Mouse (Mus musculus) lung, embryonic 14.5 days (tissue): ENCODE measurements around the gene Cebpz. TPM values are rescaled to one million over a fixed set of nuclear protein-coding genes. Genes with fewer than 3 reads are reported as not detected.

Experiments used
- ATAC-seq: fragments of 200-750 bp; cut with Nextera tagmentation; 2 replicates; pipeline ENCODE4 v1.8.0; 2017; ENCODE audit warnings: mild to moderate bottlenecking, moderate TSS enrichment, moderate library complexity; ENCODE audit not compliant: insufficient read depth
- DNase-seq: peaks from one replicate; pipeline ENCODE4 v3.0.0-alpha.2; 2015
- H3K27ac ChIP-seq: fragments of 300-500 bp; sonication (generic); 2 replicates; pipeline ENCODE4 v1.5.1; 2014; ENCODE audit warnings: low read depth, mild to moderate bottlenecking, moderate library complexity
- H3K27me3 ChIP-seq: fragments of 300-500 bp; sonication (generic); 2 replicates; pipeline ENCODE4 v1.6.1; 2014; ENCODE audit warnings: low read length, control low read depth; ENCODE audit not compliant: insufficient read depth
- H3K36me3 ChIP-seq: fragments of 300-500 bp; sonication (generic); 2 replicates; pipeline ENCODE4 v1.6.1; 2014; ENCODE audit warnings: control low read depth; ENCODE audit not compliant: insufficient read depth
- H3K4me1 ChIP-seq: fragments of 300-500 bp; sonication (generic); 2 replicates; pipeline ENCODE4 v1.6.1; 2014; ENCODE audit warnings: antibody characterized with exemption, control low read depth; ENCODE audit not compliant: insufficient read depth
- H3K4me2 ChIP-seq: fragments of 300-500 bp; sonication (generic); 2 replicates; pipeline ENCODE4 v1.6.1; 2014; ENCODE audit warnings: mild to moderate bottlenecking
- H3K4me3 ChIP-seq: fragments of 300-500 bp; sonication (generic); 2 replicates; pipeline ENCODE4 v1.5.1; 2014; ENCODE audit warnings: low read depth, low read length
- H3K9ac ChIP-seq: fragments of 300-500 bp; sonication (generic); 2 replicates; pipeline ENCODE4 v1.6.1; 2014
- H3K9me3 ChIP-seq: fragments of 300-500 bp; sonication (generic); 2 replicates; pipeline ENCODE4 v1.6.1; 2016; ENCODE audit warnings: low read depth, low read length, control low read depth
- CTCF ChIP-seq: IDR thresholded peaks from 2 replicates; pipeline ENCODE4 v1.5.1; 2016; ENCODE audit warnings: antibody characterized with exemption, low read depth
- WGBS: fragments of 180-500 bp; shearing (Covaris S2); extraction: QIAGEN DNeasy Blood & Tissue Kit; methylation state at CpG from one replicate; pipeline ENCODE4 v1.1.7; 2014; 5-methylcytosine and 5-hydroxymethylcytosine counted together
- polyA plus RNA-seq: library from polyadenylated mRNA; unstranded; fragments of >200 nt; fragmentation: Nextera tagmentation; extraction: Ambion mirVana; gene quantifications from 2 replicates; pipeline ENCODE4 v1.2.1, GENCODE M21; 2014

Gene Cebpz
- polyA plus RNA-seq = 56.6 and 61.2 TPM in 2 replicates

GRCm38 (mm10) chr17:78936466-78937228 is at the start of gene Cebpz, which contains the start of gene Ndufaf7:
Gene Cebpz, minus strand, starts transcription at chr17:78937066.
Gene Ndufaf7, plus strand, starts transcription at chr17:78937136.
- peak within 1 kb of the TSS; percentile 89 for H3K4me3 ChIP-seq
- TF ChIP-seq CTCF = no peak
- H3K27me3 ChIP-seq = no peaks in the 10 kb centered on the region
- H3K4me1 ChIP-seq = 0 out of 2 replicates have a peak, but pooled peaks cover 4% of the 10 kb centered on the region
- ATAC-seq (peak; percentile 100), DNase-seq (peak; percentile 99)
- H3K4me2 ChIP-seq = peak within 1 kb of the TSS; percentile 87
- H3K27ac ChIP-seq = no peak within 1 kb of the TSS; the same call in 1 of the 2 replicates
- H3K36me3 ChIP-seq = peaks cover 43% of the 10 kb centered on the region
- under 1% methylated on average over 45 of the region's 45 CpGs for WGBS
- H3K9ac ChIP-seq = peak within 1 kb of the TSS; percentile 84
- H3K9me3 ChIP-seq = no peaks in the 10 kb centered on the region

GRCm38 (mm10) chr17:78983736-78984135 is 46.9 kb upstream of the Cebpz start:
- WGBS = 84% methylated on average over 3 of the region's 3 CpGs
- Histone ChIP-seq H3K9me3 (no peaks in the 10 kb centered on the region), H3K27me3 (no peaks in the 10 kb centered on the region), H3K4me1 (no peaks in the 10 kb centered on the region), H3K36me3 (peaks cover 39% of the 10 kb centered on the region), H3K9ac (no peak overlapping the region), H3K27ac (no peak overlapping the region), H3K4me3 (no peak overlapping the region), H3K4me2 (no peak overlapping the region)
- ATAC-seq = no peak
- no peak for TF ChIP-seq CTCF
- no peak for DNase-seq

- H3K4me1 ChIP-seq = no peaks in the 10 kb centered on the region
- ATAC-seq (no peak), DNase-seq (no peak)
- WGBS = 92% methylated on average over 8 of the region's 8 CpGs
- no peaks in the 10 kb centered on the region for H3K9me3 ChIP-seq
- no peak overlapping the region for H3K4me3 ChIP-seq
- H3K27ac ChIP-seq = no peak overlapping the region
- TF ChIP-seq CTCF = no peak
- H3K27me3 ChIP-seq = no peaks in the 10 kb centered on the region
- peaks cover 40% of the 10 kb centered on the region for H3K36me3 ChIP-seq
- H3K9ac ChIP-seq = no peak overlapping the region
- no peak overlapping the region for H3K4me2 ChIP-seq
Observed at GRCm38 (mm10) chr17:78983166-78983565, 46.3 kb upstream of the Cebpz start.

GRCm38 (mm10) chr17:78968500-78968899 is 31.6 kb upstream of the Cebpz start:
- 62% methylated on average over 3 of the region's 3 CpGs for WGBS
- Histone ChIP-seq H3K27ac (no peak overlapping the region), H3K9me3 (no peaks in the 10 kb centered on the region), H3K36me3 (peaks cover 57% of the 10 kb centered on the region), H3K27me3 (no peaks in the 10 kb centered on the region), H3K4me2 (no peak overlapping the region), H3K4me1 (no peaks in the 10 kb centered on the region), H3K9ac (no peak overlapping the region), H3K4me3 (no peak overlapping the region)
- no peak for DNase-seq
- no peak for ATAC-seq
- TF ChIP-seq CTCF = no peak

GRCm38 (mm10) chr17:78966092-78966883 is 29.4 kb upstream of the Cebpz start:
- Histone ChIP-seq H3K9ac (no peak overlapping the region), H3K4me3 (no peak overlapping the region), H3K27me3 (no peaks in the 10 kb centered on the region), H3K27ac (no peak overlapping the region), H3K36me3 (peaks cover 59% of the 10 kb centered on the region), H3K4me1 (no peaks in the 10 kb centered on the region), H3K4me2 (no peak overlapping the region), H3K9me3 (no peaks in the 10 kb centered on the region)
- 71% methylated on average over 11 of the region's 11 CpGs for WGBS
- DNase-seq (peak; percentile 19), ATAC-seq (peak; percentile 35; the same call in 1 of the 2 replicates)
- TF ChIP-seq CTCF = no peak

- Histone ChIP-seq H3K4me3 (no peak overlapping the region), H3K27ac (no peak overlapping the region), H3K9me3 (no peaks in the 10 kb centered on the region), H3K4me1 (no peaks in the 10 kb centered on the region), H3K4me2 (no peak overlapping the region), H3K36me3 (peaks cover 66% of the 10 kb centered on the region), H3K27me3 (no peaks in the 10 kb centered on the region), H3K9ac (no peak overlapping the region)
- DNase-seq (peak; percentile 51), ATAC-seq (no peak)
- WGBS = 87% methylated on average over 1 of the region's 1 CpGs
- TF ChIP-seq CTCF = no peak
Observed at GRCm38 (mm10) chr17:78964387-78964786, 27.5 kb upstream of the Cebpz start.

GRCm38 (mm10) chr17:78959473-78959872 is 22.6 kb upstream of the Cebpz start:
- Histone ChIP-seq H3K9me3 (no peaks in the 10 kb centered on the region), H3K4me1 (no peaks in the 10 kb centered on the region), H3K27me3 (no peaks in the 10 kb centered on the region), H3K27ac (no peak overlapping the region), H3K9ac (no peak overlapping the region), H3K4me2 (no peak overlapping the region), H3K4me3 (no peak overlapping the region), H3K36me3 (peaks cover 84% of the 10 kb centered on the region)
- 79% methylated on average over 6 of the region's 6 CpGs for WGBS
- TF ChIP-seq CTCF = no peak
- ATAC-seq (no peak), DNase-seq (no peak)
